ENCODE assay signal across 8 mouse cellular contexts in genomic region chr6:32510924-32511323, GRCm38 (mm10).
DNase-seq lines count a peak whose midpoint lies in the region; ATAC-seq and TF ChIP-seq lines count a peak whose summit lies in the region.

No protein-coding gene starts in this region.

- H3K9ac ChIP-seq in heart, embryonic 15.5 days: no peak overlapping the region
- H3K9ac ChIP-seq in liver, embryonic 12.5 days: no peak overlapping the region
- H3K9ac ChIP-seq in midbrain, embryonic 11.5 days (ENCODE audit: low read length): no peak overlapping the region

- no peak for TF ChIP-seq POLR2A in bone marrow macrophage, adult 2 months (IDR thresholded peaks at IDR 0.05; ENCODE audit: borderline replicate concordance, low read depth, low read length)

- H3K4me2 ChIP-seq in heart, embryonic 15.5 days: no peak overlapping the region
- H3K4me2 ChIP-seq in liver, embryonic 12.5 days: no peak overlapping the region
- no peak overlapping the region for H3K4me2 ChIP-seq in midbrain, embryonic 11.5 days

- DNase-seq in cerebellum, adult 11 months: peak; percentile 26
- DNase-seq in cerebellum, postnatal 4 days (ENCODE audit: low spot score in 2 of 2): no peak
- DNase-seq in thymus, postnatal 10 days (ENCODE audit: low spot score in 2 of 2): no peak
- DNase-seq in right cerebral cortex, adult 18-20 months: no peak
- DNase-seq in midbrain, embryonic 11.5 days (ENCODE audit: low spot score, missing footprints): no peak

- WGBS in heart, embryonic 15.5 days: 57% methylated on average over 7 of the region's 7 CpGs
- 25% methylated on average over 7 of the region's 7 CpGs for WGBS in liver, embryonic 12.5 days (ENCODE audit: insufficient replicate concordance)
- 75% methylated on average over 7 of the region's 7 CpGs for WGBS in midbrain, embryonic 11.5 days

- H3K9me3 ChIP-seq in heart, embryonic 15.5 days (replicated peaks): no peaks in the 10 kb centered on the region
- no peaks in the 10 kb centered on the region for H3K9me3 ChIP-seq in liver, embryonic 12.5 days (replicated peaks)
- H3K9me3 ChIP-seq in midbrain, embryonic 11.5 days (ENCODE audit: control insufficient read depth, low read length): no peaks in the 10 kb centered on the region

- no peak for TF ChIP-seq CTCF in bone marrow macrophage, adult 2 months (IDR thresholded peaks at IDR 0.05; ENCODE audit: low read depth, low read length)

- peak; percentile 77 for ATAC-seq in heart, embryonic 15.5 days (replicated peaks; ENCODE audit: insufficient number of reproducible peaks, insufficient read depth, low FRiP score, low read depth)
- ATAC-seq in liver, embryonic 12.5 days: peak; percentile 30; the same call in 1 of the 2 replicates
- no peak for ATAC-seq in midbrain, embryonic 11.5 days (ENCODE audit: low FRiP score)

- no peaks in the 10 kb centered on the region for H3K36me3 ChIP-seq in heart, embryonic 15.5 days
- H3K36me3 ChIP-seq in liver, embryonic 12.5 days: no peaks in the 10 kb centered on the region
- H3K36me3 ChIP-seq in midbrain, embryonic 11.5 days (ENCODE audit: control insufficient read depth, insufficient read depth, low read length): no peaks in the 10 kb centered on the region

- H3K27ac ChIP-seq in bone marrow macrophage, adult 2 months (ENCODE audit: insufficient read depth, low read depth, low read length): peak overlapping the region; percentile 20
- peak overlapping the region; percentile 77 for H3K27ac ChIP-seq in heart, embryonic 15.5 days
- H3K27ac ChIP-seq in liver, embryonic 12.5 days: 0 out of 2 replicates have a peak overlapping the region, but pooled peaks have one; percentile 60
- H3K27ac ChIP-seq in midbrain, embryonic 11.5 days (ENCODE audit: low read depth, low read length): no peak overlapping the region

- H3K27me3 ChIP-seq in heart, embryonic 15.5 days: no peaks in the 10 kb centered on the region
- no peaks in the 10 kb centered on the region; the same call in 1 of the 2 replicates for H3K27me3 ChIP-seq in liver, embryonic 12.5 days (replicated peaks)
- H3K27me3 ChIP-seq in midbrain, embryonic 11.5 days (ENCODE audit: control insufficient read depth, insufficient read depth, low read length): no peaks in the 10 kb centered on the region

- H3K4me3 ChIP-seq in bone marrow macrophage, adult 2 months (ENCODE audit: insufficient read depth, low read length): peak overlapping the region; percentile 36
- no peak overlapping the region for H3K4me3 ChIP-seq in heart, embryonic 15.5 days
- no peak overlapping the region for H3K4me3 ChIP-seq in liver, embryonic 12.5 days
- H3K4me3 ChIP-seq in midbrain, embryonic 11.5 days (ENCODE audit: low read depth, low read length): no peak overlapping the region

- peaks cover 18% of the 10 kb centered on the region for H3K4me1 ChIP-seq in bone marrow macrophage, adult 2 months (ENCODE audit: control insufficient read depth, insufficient read depth, low read length)
- H3K4me1 ChIP-seq in heart, embryonic 15.5 days (replicated peaks): peaks cover 37% of the 10 kb centered on the region
- H3K4me1 ChIP-seq in liver, embryonic 12.5 days: no peaks in the 10 kb centered on the region
- no peaks in the 10 kb centered on the region for H3K4me1 ChIP-seq in midbrain, embryonic 11.5 days (ENCODE audit: control insufficient read depth, insufficient read depth, low read length)
